Mouse (Mus musculus): ENCODE measurements around the gene Lztfl1.
A peak's percentile ranks its signal among the peaks of the same experiment; 100 is the strongest.
"Not testable (repeated sequence)": the region's sequence is repeated elsewhere in the genome, so short reads cannot be mapped to it uniquely, and the experiment has no call there.

Gene Lztfl1

DNA sequence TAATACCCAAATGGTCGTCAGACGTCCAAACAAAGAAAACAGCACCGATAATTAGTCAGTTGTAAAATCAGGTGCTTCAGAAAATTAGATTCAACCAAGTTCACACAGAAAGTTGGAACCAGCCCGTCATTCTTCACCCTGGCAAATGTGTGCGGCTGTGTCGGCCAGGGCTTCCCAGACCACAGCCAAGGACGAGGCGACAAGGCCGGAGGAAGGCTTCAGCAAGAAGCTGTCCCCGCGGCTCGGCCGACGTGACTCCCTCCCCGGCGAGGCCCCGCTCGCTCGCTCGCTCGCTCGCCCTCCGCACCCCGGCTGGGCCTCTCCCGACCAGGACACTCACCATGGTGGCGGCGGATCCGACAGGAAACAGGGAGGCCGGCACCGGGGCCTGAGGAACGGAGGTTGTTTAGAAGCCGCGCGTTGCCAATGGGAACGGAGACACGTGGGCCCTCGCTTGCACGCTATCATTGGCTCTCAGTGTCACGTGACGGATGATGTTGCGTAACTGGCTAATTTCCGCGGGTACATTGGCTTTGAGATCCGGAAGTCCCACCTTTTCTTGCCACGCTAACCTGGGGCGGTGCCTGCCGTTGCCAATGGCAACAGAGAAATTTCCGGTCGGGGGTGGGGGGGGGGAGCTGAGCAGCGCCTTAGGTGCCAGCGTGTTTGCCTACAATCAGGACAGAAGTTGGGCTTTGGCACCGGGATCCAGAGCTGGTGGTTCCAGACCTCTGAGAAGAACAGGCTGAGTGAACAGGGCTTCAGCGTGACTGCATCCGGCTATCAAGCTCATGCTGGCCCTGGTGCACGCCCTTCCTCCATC, at the start of gene Lztfl1:
Lztfl1 (minus strand) TSS at position 512 of the 823 bp plus-strand sequence.
- peak; percentile 84 to 89 for DNase-seq (ENCODE audit: low spot score in 2 of 2)

GRCm38 (mm10) chr9:123766996-123767395, 49.5 kb upstream of the Lztfl1 start:
- no peak for DNase-seq (ENCODE audit: low spot score in 2 of 2)

GRCm38 (mm10) chr9:123763771-123764170, 46.3 kb upstream of the Lztfl1 start:
- no peak for DNase-seq (ENCODE audit: low spot score in 2 of 2)

DNA sequence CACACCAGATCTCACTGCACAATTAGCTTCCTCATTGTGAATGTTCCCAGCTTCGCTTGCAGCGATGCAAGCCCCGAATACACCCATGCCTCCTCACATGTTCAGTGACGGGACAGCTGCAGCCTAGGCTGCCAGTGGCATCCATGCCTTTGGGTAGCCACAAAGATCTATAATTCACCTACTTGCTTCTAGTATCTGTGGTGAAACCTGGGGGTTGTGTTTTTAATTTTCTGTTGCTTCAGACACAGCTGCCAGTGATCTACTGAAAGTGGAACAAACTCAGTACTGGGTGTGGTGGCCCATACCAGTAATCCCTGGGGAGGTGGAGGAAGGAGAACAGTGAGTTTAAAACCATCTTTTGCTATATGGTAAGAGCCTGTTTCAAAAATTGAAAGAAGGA, 45.4 kb upstream of the Lztfl1 start:
- no peak for DNase-seq (ENCODE audit: low spot score in 2 of 2)

DNA sequence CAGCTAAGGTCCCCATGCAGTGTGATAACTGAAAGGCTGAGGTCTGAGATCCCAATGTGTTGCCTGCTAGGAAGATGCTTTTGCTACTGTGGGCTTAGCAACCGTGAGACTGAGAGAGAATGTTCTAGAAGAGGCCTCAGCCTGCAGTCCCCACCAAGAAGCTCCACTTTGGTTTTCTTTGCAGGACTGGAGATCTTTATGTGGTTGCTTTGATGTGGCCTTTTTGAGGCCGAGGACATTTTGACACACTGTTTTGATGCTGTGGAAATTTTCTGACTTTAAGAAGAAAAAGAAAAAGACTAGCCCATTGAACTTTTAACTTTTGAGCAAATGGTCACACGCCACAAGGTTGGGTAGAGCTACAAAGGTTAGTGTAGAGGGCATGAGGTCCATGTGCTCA, 43.3 kb upstream of the Lztfl1 start:
- DNase-seq (ENCODE audit: low spot score in 2 of 2): no peak

DNA sequence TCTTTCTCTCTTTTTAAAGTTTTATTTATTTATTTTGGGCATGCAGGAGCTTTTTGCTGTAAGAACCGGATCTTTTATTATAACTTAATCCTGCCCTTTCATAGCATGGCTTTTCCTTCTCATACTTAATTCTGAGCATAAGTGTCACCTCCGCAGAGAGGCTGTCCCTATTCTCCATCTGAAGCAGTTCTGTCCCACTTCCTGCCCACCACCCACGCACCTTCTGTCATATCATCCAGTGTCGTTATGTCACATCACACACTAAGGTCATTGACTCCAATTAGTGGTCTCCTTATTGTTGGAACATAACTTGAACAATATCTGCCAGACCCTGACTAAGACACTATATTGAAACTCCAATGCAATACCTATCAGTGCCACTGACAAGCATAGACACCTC, 41.1 kb upstream of the Lztfl1 start:
- DNase-seq (ENCODE audit: low spot score in 2 of 2): no peak

DNA sequence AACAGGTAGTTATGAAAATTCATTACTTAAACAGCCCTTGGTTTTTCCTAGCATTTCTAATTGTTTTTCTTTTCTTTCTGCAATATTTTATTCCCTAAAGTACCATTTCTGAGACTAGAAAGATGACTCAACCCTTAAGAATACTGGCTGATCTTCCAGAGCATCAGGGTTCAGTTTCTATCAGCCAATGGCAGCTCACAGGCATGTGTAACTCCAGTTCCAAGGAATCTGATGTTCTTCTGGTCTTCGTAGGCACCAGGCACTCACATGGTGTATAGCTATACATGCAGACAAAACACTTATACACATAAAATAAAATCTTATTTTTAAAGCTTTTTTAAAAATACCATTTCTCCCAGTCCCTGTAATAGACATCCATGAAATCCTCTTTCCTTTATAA, 40.7 kb upstream of the Lztfl1 start:
- DNase-seq (ENCODE audit: low spot score in 2 of 2): no peak

DNA sequence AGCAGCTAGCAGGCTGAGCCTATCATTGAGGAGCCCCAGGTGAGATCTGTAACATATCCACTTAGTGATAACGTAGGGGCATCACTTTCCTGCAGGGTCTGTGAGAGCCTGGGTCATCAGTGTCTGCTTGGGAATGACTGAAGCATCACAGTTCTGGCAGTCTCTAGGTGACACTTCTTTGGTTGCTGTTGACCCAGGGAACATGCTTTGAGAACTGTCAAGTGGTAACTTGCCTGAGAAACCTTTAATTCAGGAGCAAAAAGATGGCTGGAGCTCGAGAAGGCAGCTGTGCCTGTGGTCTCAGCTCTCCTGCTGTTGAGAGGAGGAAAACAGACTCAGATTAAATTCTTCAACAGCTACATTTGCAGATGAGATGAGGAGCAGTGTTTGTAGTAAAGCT, 39.8 kb upstream of the Lztfl1 start:
- DNase-seq (ENCODE audit: low spot score in 2 of 2): no peak

- no peak for DNase-seq (ENCODE audit: low spot score in 2 of 2)
Observed at GRCm38 (mm10) chr9:123756752-123757151, 39.3 kb upstream of the Lztfl1 start.

- no peak for DNase-seq (ENCODE audit: low spot score in 2 of 2)
Observed at GRCm38 (mm10) chr9:123754333-123754732, 36.8 kb upstream of the Lztfl1 start.

DNA sequence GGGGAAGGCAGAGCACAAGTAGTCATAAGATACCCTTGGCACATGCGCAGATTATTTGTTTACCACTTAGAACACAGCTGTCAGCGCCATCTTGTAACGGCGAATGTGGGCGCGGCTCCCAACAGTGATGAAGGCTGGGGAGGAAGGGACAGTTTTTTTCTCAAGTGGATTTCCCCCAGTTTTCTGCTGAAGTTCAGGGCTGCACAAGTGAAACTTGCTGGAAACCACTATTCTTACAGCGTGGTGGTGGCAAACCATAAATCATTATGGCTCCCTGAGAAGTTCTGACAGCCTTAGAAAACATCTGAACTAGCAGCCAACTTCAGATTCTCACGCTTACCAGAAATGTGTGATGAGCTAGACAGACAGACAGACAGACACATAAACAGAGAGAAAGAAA, 32.2 kb upstream of the Lztfl1 start:
- DNase-seq (ENCODE audit: low spot score in 2 of 2): not testable (repeated sequence)

DNA sequence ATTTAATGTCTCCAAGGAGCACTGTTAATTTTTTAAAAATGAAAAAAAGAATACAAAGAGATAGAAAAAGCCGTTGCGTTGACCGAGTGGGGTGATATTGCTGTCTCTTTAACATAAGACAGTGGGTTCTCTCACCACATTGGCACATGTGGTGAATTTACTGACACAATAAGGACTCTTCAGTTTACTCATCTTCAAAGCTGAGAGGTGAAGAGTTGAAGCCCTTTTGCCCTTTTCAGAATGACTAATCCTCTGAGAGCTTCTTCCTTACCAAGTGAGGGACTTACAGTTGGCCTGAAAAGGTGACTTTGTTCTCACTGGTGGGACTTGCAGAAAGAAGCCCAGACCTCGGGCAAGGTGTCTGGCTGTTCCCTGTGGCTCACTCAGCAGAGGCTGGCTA, 23.3 kb upstream of the Lztfl1 start:
- DNase-seq (ENCODE audit: low spot score in 2 of 2): no peak

DNA sequence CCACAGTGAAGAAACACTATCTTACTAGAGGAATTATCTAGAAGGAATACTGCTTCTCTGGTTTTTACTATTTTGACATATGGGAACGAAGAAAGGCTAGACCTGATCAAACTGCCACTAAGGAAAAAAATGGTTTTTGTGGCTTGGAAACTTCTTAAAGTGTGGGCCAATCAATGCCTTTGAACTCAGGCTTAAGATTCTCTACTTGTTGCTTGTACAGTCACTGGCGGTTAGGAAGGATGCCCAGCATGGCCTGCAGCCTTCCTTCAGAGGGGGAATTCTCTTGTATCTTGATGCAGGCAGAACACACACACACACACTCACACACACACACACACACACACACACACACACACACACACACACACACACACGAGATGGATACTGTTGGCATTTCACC, 16.6 kb upstream of the Lztfl1 start:
- DNase-seq (ENCODE audit: low spot score in 2 of 2): no peak

GRCm38 (mm10) chr9:123731271-123731670, 13.8 kb upstream of the Lztfl1 start:
- no peak for DNase-seq (ENCODE audit: low spot score in 2 of 2)

DNA sequence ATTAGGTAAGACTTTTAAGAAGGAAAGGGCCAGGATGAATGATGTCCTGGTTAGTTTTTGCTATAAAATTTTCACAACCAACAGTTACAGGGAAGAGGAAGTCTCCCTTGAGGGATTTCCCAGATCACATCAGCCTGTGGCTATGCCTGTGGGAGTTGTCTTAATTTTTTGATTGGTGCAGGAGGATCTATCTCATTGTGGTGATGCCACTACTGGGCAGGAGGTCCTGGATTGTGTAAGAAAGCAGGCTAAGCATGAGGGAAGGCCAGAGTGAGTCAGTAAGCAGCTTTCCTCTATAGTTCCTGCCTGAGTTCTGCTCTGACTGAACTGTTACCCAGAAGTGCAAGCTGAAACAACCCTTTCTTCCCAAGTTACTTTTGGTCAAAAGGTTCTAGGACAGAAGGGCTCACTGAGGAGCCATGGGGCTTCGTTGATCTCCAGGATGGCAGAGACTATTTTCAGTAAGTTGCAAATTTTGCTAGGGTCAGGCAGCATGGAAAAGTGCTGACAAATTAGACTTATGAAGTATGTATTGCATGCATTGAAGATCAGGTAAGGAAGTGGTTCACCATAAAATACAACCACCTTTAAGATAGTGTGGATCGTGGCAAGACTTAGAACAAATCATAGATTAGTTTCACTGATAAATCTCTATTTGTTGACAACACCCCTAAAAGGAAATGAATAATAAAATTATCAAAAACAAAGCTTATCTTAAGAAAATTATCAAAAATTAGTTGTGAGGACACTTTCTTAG, 5.4 kb upstream of the Lztfl1 start:
- no peak for DNase-seq (ENCODE audit: low spot score in 2 of 2)

DNA sequence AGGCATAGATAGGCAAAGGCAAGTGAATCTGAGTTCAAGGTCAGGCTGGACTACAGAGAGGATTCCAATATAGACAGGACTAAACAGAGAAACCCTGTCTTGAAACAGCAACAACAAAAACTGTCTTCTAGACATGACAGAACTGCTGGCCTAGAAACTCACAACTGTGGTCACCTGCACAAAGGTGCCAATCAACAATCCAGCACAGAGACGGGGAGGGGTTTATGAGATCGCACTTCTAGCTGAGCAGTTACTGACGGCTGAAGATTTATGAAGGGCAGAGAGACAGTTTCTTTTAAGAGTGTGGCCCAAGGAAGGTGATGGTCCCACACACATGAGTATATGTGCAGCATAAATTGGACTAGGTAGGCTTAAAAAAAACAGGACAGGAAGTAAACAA, 1.2 kb downstream of the Lztfl1 start:
- no peak for DNase-seq (ENCODE audit: low spot score in 2 of 2)

DNA sequence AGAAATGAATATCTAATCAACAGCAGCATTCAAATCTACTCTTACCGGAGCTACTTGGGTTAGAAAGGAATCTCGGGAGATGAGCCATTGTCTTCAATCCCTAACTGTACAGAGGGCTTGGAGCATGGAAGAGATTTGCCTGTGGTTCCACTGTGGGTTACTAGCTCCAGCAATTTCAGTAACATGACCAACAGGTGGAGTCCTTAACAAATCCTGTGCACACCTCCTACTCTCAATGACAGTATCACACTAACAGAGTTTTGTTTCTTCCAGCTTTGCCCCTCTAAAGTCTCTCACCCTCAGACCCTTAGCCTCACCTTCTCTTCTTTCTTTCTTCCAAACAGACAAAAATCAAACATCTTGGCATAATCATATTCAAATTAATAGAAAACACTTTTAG, 4.4 kb downstream of the Lztfl1 start:
- no peak for DNase-seq (ENCODE audit: low spot score in 2 of 2)

GRCm38 (mm10) chr9:123709226-123709625, 8.3 kb downstream of the Lztfl1 start:
- no peak for DNase-seq (ENCODE audit: low spot score in 2 of 2)

- no peak for DNase-seq (ENCODE audit: low spot score in 2 of 2)
Observed at GRCm38 (mm10) chr9:123701822-123702221, 15.7 kb downstream of the Lztfl1 start.

GRCm38 (mm10) chr9:123695634-123696302, 21.7 kb downstream of the Lztfl1 start:
- DNase-seq (ENCODE audit: low spot score in 2 of 2): no peak

DNA sequence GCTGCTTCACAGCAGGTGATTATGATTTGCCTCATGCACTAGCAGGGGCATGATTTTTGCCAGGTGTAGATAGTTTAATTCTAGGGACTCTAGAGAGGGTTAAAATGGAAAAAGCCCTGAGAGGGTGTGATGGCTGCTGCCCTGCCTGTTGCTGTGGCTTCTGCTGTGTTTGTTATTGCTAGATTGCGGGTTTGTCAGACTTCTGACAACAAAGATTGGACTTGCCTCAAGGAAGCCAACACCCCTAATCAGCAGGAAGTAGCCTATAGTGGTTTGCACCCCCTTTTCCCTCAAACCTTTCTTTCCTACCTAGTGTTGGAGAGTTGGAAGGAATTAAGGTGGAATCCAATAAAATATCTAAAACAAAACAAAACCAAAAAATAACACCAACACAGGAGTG, 29.3 kb downstream of the Lztfl1 start:
- no peak for DNase-seq (ENCODE audit: low spot score in 2 of 2)

DNA sequence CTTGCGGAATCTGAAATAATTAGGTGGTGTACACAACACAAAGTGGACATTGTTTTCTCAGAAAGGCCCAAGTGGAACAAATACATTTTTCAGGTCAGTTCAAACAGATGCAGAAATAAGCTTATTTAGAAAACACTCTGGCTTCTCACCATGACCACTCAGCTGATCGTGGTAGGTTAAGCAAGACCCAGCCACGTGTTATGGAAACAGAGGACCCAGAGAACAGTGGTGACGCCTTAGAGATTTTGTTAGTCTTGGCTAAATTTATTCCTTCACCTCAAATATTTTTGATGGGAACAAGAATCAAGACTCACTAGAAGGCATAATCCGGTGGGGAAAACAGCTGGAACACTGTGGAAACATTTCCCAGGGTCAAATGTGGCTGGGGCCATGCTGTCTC, 31.3 kb downstream of the Lztfl1 start:
- DNase-seq (ENCODE audit: low spot score in 2 of 2): no peak

DNA sequence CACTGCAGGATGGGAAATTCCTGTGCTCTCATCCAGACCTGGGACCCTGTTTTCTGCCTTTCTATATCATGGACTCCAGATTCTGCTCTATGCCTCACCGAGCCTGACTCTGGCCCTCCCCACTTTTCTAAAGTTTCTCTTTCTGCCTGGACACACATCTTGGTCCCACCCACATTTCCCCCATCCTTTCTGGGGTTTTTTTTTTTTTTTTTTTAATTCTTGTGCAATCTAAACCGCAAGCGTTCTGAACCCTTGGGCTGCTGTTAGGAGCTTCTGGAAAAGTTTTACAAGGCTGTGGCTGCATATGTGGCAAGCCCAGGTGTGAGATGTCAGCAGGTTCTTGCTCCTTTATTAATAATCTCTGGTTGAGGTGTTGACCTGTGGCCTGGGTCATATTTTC, 33.8 kb downstream of the Lztfl1 start:
- DNase-seq (ENCODE audit: low spot score in 2 of 2): no peak

Measured in cerebellum, postnatal 4 days (tissue).